Mouse (Mus musculus): Measurements from ENCODE around the gene Gan. TPM values are rescaled to one million over a fixed set of nuclear protein-coding genes. Genes with fewer than 3 reads are reported as not detected.

Gan gene
- total and polyA plus RNA-seq, 3 experiments, result 1.5 to 2.9 (median 2.8) TPM

- no peaks in the 10 kb centered on the region for H3K79me2 ChIP-seq (replicated peaks; ENCODE audit: control insufficient read depth, extremely low read depth, insufficient read depth, poor library complexity, severe bottlenecking)
- H3K27me3 ChIP-seq (replicated peaks), result no peaks in the 10 kb centered on the region
- no peak overlapping the region for H3K4me2 ChIP-seq (ENCODE audit: insufficient read depth, low read depth, poor library complexity, severe bottlenecking)
- H3K9ac ChIP-seq (ENCODE audit: insufficient read depth, low read depth), result no peak overlapping the region
- H3K4me3 ChIP-seq (replicated peaks in 1 of 3; ENCODE audit: low read depth in 2 of 3, low read length in 2 of 3, poor library complexity in 1 of 3), result no peak overlapping the region
- in situ Hi-C loops (cut with MboI; ENCODE audit: low pct_ligation_motif_present, low pct_unique_long_range_greater_than_20kb, low sequenced_read_pairs), result no loop called here
- TF ChIP-seq ZKSCAN1 (IDR thresholded peaks at IDR 0.05; ENCODE audit: borderline replicate concordance, low read depth, low read length), result no peak
- dilution Hi-C loops (cut with MboI; ENCODE audit: extremely low pct_ligation_motif_present, extremely low pct_unique_long_range_greater_than_20kb, low sequenced_read_pairs), result no loop called here
- no peaks in the 10 kb centered on the region for H3K4me1 ChIP-seq (ENCODE audit: control insufficient read depth in 1 of 2, insufficient read depth in 2 of 2)
- H3K9me3 ChIP-seq (replicated peaks; ENCODE audit: low read length), result no peaks in the 10 kb centered on the region
- H3K27ac ChIP-seq (ENCODE audit: insufficient read depth, low read depth), result no peak overlapping the region
- DNase-seq (ENCODE audit: extremely low read depth), result no peak
- peaks cover 0 to 64% of the 10 kb centered on the region in 2 experiments for H3K36me3 ChIP-seq (replicated peaks in 1 of 2; ENCODE audit: control insufficient read depth in 1 of 2, insufficient read depth in 1 of 2, low read length in 1 of 2)
Measured at GRCm38 (mm10) chr8:117177236-117177635, 19.3 kb downstream of the Gan start.

DNA sequence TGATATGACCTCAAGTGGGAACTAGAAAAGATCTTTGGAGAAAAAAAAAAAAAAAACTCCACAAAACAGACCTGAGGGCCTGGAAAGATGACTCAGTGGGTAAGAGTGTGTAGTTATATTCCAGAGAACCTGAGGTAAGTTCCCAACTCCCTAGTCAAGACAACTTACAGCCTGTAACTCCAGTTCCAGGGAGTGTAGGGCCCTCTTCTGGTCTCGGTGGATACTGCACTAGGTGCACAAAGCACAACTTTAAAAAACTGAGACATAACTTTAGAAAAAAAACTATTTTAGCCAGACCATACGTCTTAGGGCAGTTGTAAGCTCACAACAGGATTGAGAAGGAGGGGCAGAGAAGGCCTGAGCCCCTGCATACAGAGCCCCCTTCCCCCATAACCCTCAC is 20.1 kb downstream of the Gan start:
- H3K36me3 ChIP-seq (replicated peaks in 1 of 2; ENCODE audit: control insufficient read depth in 1 of 2, insufficient read depth in 1 of 2, low read length in 1 of 2), result peaks cover 0 to 65% of the 10 kb centered on the region in 2 experiments
- H3K27ac ChIP-seq (ENCODE audit: insufficient read depth, low read depth), result no peak overlapping the region
- H3K4me2 ChIP-seq (ENCODE audit: insufficient read depth, low read depth, poor library complexity, severe bottlenecking), result no peak overlapping the region
- H3K27me3 ChIP-seq (replicated peaks), result no peaks in the 10 kb centered on the region
- no peaks in the 10 kb centered on the region for H3K4me1 ChIP-seq (ENCODE audit: control insufficient read depth in 1 of 2, insufficient read depth in 2 of 2)
- H3K9me3 ChIP-seq (replicated peaks; ENCODE audit: low read length), result no peaks in the 10 kb centered on the region
- in situ Hi-C loops (cut with MboI; ENCODE audit: low pct_ligation_motif_present, low pct_unique_long_range_greater_than_20kb, low sequenced_read_pairs), result no loop called here
- dilution Hi-C loops (cut with MboI; ENCODE audit: extremely low pct_ligation_motif_present, extremely low pct_unique_long_range_greater_than_20kb, low sequenced_read_pairs), result no loop called here
- no peak for DNase-seq (ENCODE audit: extremely low read depth)
- no peaks in the 10 kb centered on the region for H3K79me2 ChIP-seq (replicated peaks; ENCODE audit: control insufficient read depth, extremely low read depth, insufficient read depth, poor library complexity, severe bottlenecking)
- H3K4me3 ChIP-seq (replicated peaks in 1 of 3; ENCODE audit: low read depth in 2 of 3, low read length in 2 of 3, poor library complexity in 1 of 3), result no peak overlapping the region
- no peak overlapping the region for H3K9ac ChIP-seq (ENCODE audit: insufficient read depth, low read depth)
- TF ChIP-seq ELF1 (IDR thresholded peaks at IDR 0.05; ENCODE audit: low read depth, low read length), result no peak
- no peak for TF ChIP-seq TBP (conservative IDR thresholded peaks at IDR 0.05; ENCODE audit: low read depth, low read length)
- peak in 1 of 2 experiments; percentile 32; a peak in 2 of 4 replicates for TF ChIP-seq CTCF (conservative IDR thresholded peaks at IDR 0.05 in 1 of 2, IDR thresholded peaks at IDR 0.05 in 1 of 2; ENCODE audit: low read depth in 2 of 2, low read length in 2 of 2)
- no peak for TF ChIP-seq NRF1 (IDR thresholded peaks at IDR 0.05; ENCODE audit: low read depth, low read length)
- peak; percentile 8 for TF ChIP-seq RAD21 (IDR thresholded peaks at IDR 0.05; ENCODE audit: low read depth, low read length)

GRCm38 (mm10) chr8:117178676-117179075 is 20.7 kb downstream of the Gan start:
- in situ Hi-C loops (cut with MboI; ENCODE audit: low pct_ligation_motif_present, low pct_unique_long_range_greater_than_20kb, low sequenced_read_pairs) (no loop called here), dilution Hi-C loops (cut with MboI; ENCODE audit: extremely low pct_ligation_motif_present, extremely low pct_unique_long_range_greater_than_20kb, low sequenced_read_pairs) (no loop called here)
- H3K4me3 ChIP-seq (replicated peaks in 1 of 3; ENCODE audit: low read depth in 2 of 3, low read length in 2 of 3, poor library complexity in 1 of 3), result no peak overlapping the region
- H3K9ac ChIP-seq (ENCODE audit: insufficient read depth, low read depth), result no peak overlapping the region
- H3K27ac ChIP-seq (ENCODE audit: insufficient read depth, low read depth), result no peak overlapping the region
- H3K36me3 ChIP-seq (replicated peaks in 1 of 2; ENCODE audit: control insufficient read depth in 1 of 2, insufficient read depth in 1 of 2, low read length in 1 of 2), result peaks cover 0 to 67% of the 10 kb centered on the region in 2 experiments
- H3K4me1 ChIP-seq (ENCODE audit: control insufficient read depth in 1 of 2, insufficient read depth in 2 of 2), result 0 out of 4 replicates have a peak, but pooled peaks cover 0 to 3% of the 10 kb centered on the region in 2 experiments
- no peak for DNase-seq (ENCODE audit: extremely low read depth)
- TF ChIP-seq JUND (conservative IDR thresholded peaks at IDR 0.05; ENCODE audit: low read depth, low read length), result no peak
- TF ChIP-seq TCF12 (IDR thresholded peaks at IDR 0.05; ENCODE audit: low read depth, low read length), result no peak
- TF ChIP-seq MAX (IDR thresholded peaks at IDR 0.05; ENCODE audit: low read length), result no peak
- TF ChIP-seq RCOR1 (conservative IDR thresholded peaks at IDR 0.05; ENCODE audit: low read depth, low read length), result no peak
- no peak for TF ChIP-seq MAFK (IDR thresholded peaks at IDR 0.05; ENCODE audit: insufficient replicate concordance, low read length)
- no peak for TF ChIP-seq ETS1 (conservative IDR thresholded peaks at IDR 0.05; ENCODE audit: low read depth, low read length)
- no peak overlapping the region for H3K4me2 ChIP-seq (ENCODE audit: insufficient read depth, low read depth, poor library complexity, severe bottlenecking)
- H3K79me2 ChIP-seq (replicated peaks; ENCODE audit: control insufficient read depth, extremely low read depth, insufficient read depth, poor library complexity, severe bottlenecking), result no peaks in the 10 kb centered on the region
- H3K27me3 ChIP-seq (replicated peaks), result no peaks in the 10 kb centered on the region
- no peaks in the 10 kb centered on the region for H3K9me3 ChIP-seq (replicated peaks; ENCODE audit: low read length)

Measured in CH12.LX (cell line).